Mouse (Mus musculus) left cerebral cortex, adult 11 months (tissue): ENCODE measurements around the gene Agtr1a.

Experiments
- DNase-seq: peaks from one replicate; pipeline ENCODE4 v3.0.0; 2022; ENCODE audit warnings: low spot score

The Agtr1a gene

DNA sequence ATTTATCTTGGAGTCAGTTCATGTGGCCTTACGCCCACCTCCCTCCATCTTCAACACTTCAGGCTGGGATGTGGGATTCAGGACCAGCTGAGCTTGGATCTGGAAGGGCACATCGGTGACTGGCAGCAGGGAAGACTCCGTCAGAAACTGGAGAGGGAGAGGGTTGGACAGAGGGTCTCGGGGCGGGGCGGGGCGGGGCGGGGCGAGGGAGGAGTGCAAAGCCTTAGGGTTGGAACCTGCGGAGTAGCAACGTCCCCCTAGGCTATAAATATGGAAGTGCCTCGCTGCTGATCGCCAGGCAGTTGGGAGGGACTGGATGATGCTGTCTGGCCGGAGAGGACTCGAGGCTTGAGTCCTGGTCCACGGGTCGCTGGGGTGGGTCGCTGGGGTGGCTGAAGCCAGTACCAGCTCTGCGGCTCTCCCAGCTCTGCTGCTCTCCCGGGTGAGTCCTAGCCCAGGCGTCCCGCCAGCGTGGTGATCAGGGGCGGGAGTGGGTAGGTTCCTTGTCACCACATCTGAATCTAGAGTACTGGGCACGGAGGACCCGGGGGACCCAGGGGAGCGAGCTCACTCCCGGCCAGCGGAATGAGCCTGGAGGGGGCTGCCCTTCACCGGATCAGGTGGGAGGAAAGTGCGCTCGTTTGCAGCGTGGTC is at the start of gene Agtr1a:
TSS of gene Agtr1a (plus strand) at position 294 of the 654 bp plus-strand sequence.
- DNase-seq = no peak

GRCm38 (mm10) chr13:30310221-30310620 is 26.0 kb upstream of the Agtr1a start:
- DNase-seq = no peak

DNA sequence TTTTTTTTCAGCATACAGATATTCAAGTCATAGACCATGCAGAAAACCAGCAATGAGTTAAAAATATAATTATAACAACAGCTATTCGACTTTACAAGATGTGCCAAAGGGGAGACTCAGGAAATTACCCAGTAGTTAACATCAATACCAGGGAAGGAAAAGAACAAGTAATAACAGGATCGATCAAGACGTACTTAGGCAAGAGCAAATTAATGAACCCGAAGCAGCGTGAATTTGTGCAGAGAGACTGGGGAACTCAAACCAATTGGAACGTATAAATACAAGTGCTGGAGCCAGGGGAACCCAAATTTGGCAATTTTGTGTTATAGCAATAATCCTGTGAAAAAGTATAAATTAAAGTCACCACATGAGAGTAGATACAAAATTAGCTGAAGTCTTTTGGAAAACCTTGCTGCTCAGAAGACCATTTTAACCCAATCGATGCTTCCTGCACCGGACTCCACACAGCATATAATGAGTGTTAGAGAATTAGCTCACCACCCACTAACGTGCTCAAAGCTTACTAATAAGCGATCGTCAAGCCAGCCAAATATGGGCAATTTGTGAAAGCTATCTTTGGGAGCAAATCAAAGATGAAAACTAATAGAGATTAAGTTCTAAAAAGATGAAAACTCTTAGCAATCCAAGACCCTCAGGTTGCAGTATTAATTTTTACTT is 11.4 kb upstream of the Agtr1a start:
- DNase-seq = no peak

- DNase-seq = no peak
Measured at GRCm38 (mm10) chr13:30331061-30331460, 5.2 kb upstream of the Agtr1a start.

DNA sequence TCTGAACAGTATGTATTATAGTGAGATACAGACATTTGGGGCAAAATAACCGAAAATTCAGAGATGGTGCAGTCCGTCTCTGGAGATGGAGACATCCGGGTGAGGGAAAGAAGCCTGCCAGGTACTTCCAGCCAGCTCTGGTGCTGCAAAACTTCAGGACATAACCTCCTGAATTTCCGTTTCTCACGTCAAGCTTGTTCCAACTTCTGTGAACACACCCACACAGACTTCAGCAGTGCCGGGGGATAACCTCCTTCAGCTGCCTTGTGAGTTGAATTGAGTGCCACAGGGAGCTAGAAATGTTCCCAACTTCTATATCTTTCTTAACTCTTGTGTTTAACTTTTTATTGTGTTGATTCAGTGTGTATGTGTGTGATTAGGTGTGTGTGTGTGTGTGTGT is 4.4 kb upstream of the Agtr1a start:
- DNase-seq = no peak

DNA sequence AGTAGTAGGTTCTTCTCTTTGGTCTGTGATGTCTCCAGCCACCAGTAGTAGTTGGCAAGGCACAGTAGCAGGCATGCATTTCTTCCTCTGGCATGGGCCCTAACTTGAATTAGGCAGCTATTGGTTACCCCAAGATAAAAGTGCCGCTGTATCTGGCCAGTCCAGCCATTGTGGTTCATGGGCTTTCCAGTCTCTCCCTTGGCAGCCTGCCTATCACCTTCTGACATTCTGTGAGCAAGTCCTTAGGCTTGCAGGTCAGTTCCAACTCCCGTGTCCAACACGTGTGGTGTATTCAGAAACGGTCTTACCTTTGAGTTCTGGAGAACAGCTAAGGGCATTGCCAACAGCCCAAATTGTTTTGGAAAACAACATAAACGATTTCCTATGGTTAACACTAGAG is 3.7 kb upstream of the Agtr1a start:
- DNase-seq = no peak

GRCm38 (mm10) chr13:30334667-30335066 is 1.6 kb upstream of the Agtr1a start:
- DNase-seq = no peak

- DNase-seq = no peak
Measured at GRCm38 (mm10) chr13:30336913-30337312, 672 bp downstream of the Agtr1a start.

DNA sequence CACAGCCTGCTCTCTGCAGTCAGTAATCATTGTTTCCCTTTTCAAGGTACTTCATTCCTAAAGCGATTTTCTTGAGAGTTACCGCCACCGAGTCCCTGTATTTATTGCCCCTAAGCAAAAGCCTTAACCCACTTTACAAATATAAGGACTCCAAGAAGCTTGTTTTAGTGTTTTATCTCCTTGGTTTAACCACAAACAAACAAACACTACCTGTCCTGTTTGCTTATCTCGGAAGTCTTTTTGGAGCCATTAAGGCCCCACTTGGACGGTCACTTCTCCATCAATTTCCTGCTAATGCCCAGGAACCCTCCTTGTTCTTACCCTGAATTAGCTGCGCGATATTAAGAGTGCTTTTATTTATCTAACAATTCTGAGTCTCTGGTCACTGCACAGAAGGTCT is 1.4 kb downstream of the Agtr1a start:
- no peak for DNase-seq

DNA sequence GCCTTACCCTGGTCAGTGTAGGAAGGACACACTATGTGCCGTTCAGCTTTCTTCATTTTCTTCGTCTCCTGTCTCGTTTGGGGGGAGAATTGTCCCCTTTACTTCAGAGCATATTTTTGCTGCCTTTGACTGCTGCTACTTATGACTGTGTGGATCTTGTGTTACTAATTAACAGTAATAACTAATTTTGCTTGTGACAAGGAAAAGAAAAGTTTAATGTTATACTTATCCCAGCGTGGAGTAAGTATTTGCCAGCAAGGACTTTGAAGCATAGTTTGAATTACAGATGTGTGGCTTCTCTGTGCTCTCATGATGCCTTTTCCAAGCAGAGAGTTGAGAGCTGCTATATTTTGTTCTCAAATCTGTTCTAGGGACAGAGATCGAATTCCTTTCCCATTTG is 2.3 kb downstream of the Agtr1a start:
- DNase-seq = no peak

- DNase-seq = no peak
Measured at GRCm38 (mm10) chr13:30339927-30340326, 3.7 kb downstream of the Agtr1a start.

GRCm38 (mm10) chr13:30341987-30342898 is 6.0 kb downstream of the Agtr1a start:
- no peak for DNase-seq

DNA sequence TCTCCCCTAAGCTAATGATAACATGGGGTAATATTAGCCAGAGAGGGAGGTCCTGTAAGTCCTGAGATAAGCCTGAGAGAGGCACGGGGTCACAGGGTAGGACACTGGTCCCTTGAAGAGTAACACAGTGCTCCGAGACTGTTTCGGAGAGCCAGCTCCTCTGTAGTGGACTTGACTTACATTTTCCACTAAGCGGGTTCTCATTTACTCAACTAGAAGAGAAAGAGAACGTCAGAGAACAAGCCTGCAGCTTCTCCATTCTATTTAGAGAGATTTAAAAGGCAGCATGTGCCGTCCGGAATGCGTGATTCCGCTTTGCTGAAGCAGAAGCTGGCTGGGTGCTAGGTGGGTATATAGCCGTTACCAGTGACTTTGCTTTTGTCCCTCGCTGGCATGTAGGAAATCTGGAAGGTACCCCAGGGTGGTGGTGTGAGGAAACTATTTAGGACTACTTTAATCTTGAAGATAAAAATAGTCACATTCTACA is 9.2 kb downstream of the Agtr1a start:
- no peak for DNase-seq

GRCm38 (mm10) chr13:30346881-30347280 is 10.6 kb downstream of the Agtr1a start:
- DNase-seq = no peak

DNA sequence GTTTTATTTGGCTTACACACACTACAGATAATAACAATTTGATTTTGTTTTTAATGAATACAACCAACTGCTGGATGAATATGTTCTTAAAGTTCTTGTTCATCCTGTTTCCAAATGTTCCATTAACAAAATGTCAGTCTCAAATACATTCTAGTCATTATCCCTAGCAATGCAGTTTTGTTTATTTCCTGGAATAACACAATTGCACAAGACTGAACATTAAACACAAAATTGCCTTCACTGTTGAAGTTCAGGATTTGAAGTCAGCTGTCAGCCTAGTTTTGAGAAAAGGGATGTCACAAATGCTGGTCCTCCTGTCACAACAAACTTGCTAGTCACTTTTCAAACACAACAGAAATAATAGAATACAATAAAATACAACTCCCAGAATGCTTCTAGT is 12.1 kb downstream of the Agtr1a start:
- DNase-seq = no peak

- DNase-seq = no peak
Measured at GRCm38 (mm10) chr13:30351966-30352365, 15.7 kb downstream of the Agtr1a start.

GRCm38 (mm10) chr13:30354991-30355580 is 18.8 kb downstream of the Agtr1a start:
- DNase-seq = no peak

- DNase-seq = no peak
Measured at GRCm38 (mm10) chr13:30355979-30356378, 19.7 kb downstream of the Agtr1a start.

DNA sequence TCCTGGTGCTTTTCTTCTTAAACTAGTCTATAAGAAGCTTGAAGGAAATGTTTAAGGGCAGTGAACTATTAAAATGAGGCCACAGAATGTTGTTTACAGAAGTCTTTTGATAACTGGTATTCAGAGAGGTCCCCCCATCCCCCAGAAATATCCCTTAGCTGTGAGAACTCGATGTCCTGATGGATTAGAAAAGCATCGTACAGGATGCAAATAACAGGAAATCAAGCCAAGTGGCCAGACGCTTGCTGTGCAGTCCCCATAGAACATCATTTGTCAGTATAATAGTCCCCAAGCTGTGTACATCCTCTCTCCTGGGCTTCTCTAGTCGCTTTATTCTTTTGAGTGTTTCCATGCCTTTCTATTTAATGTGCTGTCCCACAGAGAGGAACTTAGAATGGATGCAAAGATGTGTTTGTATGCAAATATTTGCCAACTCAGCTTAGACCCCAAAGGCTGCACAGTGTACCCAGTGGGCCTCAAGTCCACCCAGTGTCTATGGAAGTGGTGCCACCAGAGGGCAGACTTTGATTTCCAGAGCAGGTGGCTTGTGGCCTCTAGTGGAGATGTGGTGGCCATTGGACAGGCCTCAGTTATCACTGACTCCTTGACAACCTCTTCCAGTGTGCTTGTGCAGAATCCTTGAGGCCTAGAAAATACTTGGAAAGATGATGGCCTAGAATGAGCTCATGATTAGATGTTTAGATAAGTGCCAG is 22.4 kb downstream of the Agtr1a start:
- no peak for DNase-seq

- no peak for DNase-seq
Measured at GRCm38 (mm10) chr13:30359886-30360285, 23.6 kb downstream of the Agtr1a start.

- DNase-seq = no peak
Measured at GRCm38 (mm10) chr13:30361002-30361401, 24.8 kb downstream of the Agtr1a start.

DNA sequence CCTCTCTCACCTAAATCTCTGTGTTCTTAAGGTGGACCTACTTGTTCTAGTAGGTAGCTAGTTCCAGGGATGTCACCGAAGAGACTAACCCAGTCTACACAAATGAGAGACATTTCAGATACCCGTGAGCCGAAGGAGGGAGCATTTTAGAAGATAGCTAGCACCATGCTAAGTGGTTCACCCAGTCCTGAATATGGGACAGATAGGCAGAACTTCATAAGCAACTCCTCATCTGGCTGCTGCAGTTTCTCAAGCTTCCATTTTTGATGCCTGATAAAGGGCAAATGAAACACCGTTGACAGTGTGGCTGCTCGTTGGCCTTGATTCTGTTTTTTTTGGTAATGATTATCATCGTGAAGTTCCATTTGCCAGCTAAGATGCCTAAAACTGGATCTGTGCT is 25.8 kb downstream of the Agtr1a start:
- DNase-seq = no peak
